Mouse (Mus musculus) midbrain, embryonic 15.5 days (tissue): ENCODE results near the gene Fkbp5. TPM values are rescaled to one million over a fixed set of nuclear protein-coding genes. Genes with fewer than 3 reads are reported as not detected.
A peak's percentile ranks its signal among the peaks of the same experiment; 100 is the strongest.

Source experiments
- ATAC-seq: fragments of 200-750 bp; cut with Nextera tagmentation; replicated peaks from 2 replicates; pipeline ENCODE4 v1.8.0; 2017; ENCODE audit warnings: moderate TSS enrichment
- H3K27ac ChIP-seq: fragments of 300-500 bp; sonication (generic); 2 replicates; pipeline ENCODE4 v1.5.1; 2015; ENCODE audit warnings: mild to moderate bottlenecking, inconsistent platforms
- H3K27me3 ChIP-seq: fragments of 300-500 bp; sonication (generic); replicated peaks from 2 replicates; pipeline ENCODE4 v1.6.1; 2015; ENCODE audit warnings: inconsistent platforms
- H3K36me3 ChIP-seq: fragments of 300-500 bp; sonication (generic); replicated peaks from 2 replicates; pipeline ENCODE4 v1.6.1; 2015; ENCODE audit warnings: inconsistent platforms
- H3K4me1 ChIP-seq: fragments of 300-500 bp; sonication (generic); 2 replicates; pipeline ENCODE4 v1.6.1; 2015; ENCODE audit warnings: inconsistent platforms
- H3K4me2 ChIP-seq: fragments of 300-500 bp; sonication (generic); 2 replicates; pipeline ENCODE4 v1.6.1; 2015; ENCODE audit warnings: inconsistent platforms, mild to moderate bottlenecking, moderate library complexity
- H3K4me3 ChIP-seq: fragments of 300-500 bp; sonication (generic); 2 replicates; pipeline ENCODE4 v1.5.1; 2015; ENCODE audit warnings: mild to moderate bottlenecking, inconsistent platforms
- H3K9ac ChIP-seq: fragments of 300-500 bp; sonication (generic); 2 replicates; pipeline ENCODE4 v1.6.1; 2015; ENCODE audit warnings: mild to moderate bottlenecking, inconsistent platforms
- H3K9me3 ChIP-seq: fragments of 300-500 bp; sonication (generic); 2 replicates; pipeline ENCODE4 v1.6.1; 2016; ENCODE audit warnings: inconsistent platforms
- WGBS: fragments of 180-500 bp; shearing (Covaris S2); methylation state at CpG from one replicate; pipeline ENCODE4 v1.1.7; 2015; ENCODE audit warnings: mixed read lengths; 5-methylcytosine and 5-hydroxymethylcytosine counted together
- polyA plus RNA-seq: library from polyadenylated mRNA; unstranded; fragments of >200 nt; fragmentation: Nextera tagmentation; extraction: Ambion mirVana; gene quantifications from 2 replicates; pipeline ENCODE4 v1.2.1, GENCODE M21; 2015

Fkbp5 gene
- polyA plus RNA-seq, 1 experiment from 2014 or later, result 39.8 TPM

GRCm38 (mm10) chr17:28404301-28404700 lies 113.0 kb downstream of the Fkbp5 start:
- Histone ChIP-seq H3K4me1 (no peaks in the 10 kb centered on the region), H3K4me3 (no peak overlapping the region), H3K27ac (no peak overlapping the region), H3K36me3 (0 out of 2 replicates have a peak, but pooled peaks cover 3% of the 10 kb centered on the region), H3K9ac (no peak overlapping the region), H3K27me3 (no peaks in the 10 kb centered on the region), H3K4me2 (no peak overlapping the region), H3K9me3 (no peaks in the 10 kb centered on the region)
- ATAC-seq, result no peak
- WGBS, result 95% methylated on average over 11 of the region's 11 CpGs

DNA sequence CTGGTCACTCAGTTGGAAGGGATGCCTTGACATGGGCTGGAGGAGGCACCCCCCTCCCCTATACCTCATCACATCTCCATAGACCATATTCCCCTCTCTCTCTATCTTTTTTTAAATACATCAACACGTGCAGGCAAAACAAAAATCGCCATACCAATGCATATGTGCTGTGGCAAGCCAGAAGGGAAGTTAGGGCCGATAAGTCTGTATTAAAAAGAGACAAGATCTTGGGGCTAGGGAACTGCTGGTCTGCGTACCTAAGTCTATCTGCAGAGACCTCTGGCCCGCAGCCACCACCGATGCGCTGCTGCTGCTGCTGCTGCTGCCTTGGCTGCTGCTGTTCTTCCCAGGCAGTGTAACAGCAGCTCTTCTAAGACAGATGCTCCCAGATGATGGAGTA lies 122.3 kb downstream of the Fkbp5 start:
- 0 out of 2 replicates have a peak, but pooled peaks cover 2% of the 10 kb centered on the region for H3K36me3 ChIP-seq
- H3K4me2 ChIP-seq, result no peak overlapping the region
- no peak overlapping the region for H3K4me3 ChIP-seq
- no peaks in the 10 kb centered on the region; the same call in 1 of the 2 replicates for H3K4me1 ChIP-seq
- no peaks in the 10 kb centered on the region for H3K27me3 ChIP-seq
- ATAC-seq, result no peak
- WGBS, result 92% methylated on average over 7 of the region's 7 CpGs
- no peak overlapping the region for H3K27ac ChIP-seq
- no peak overlapping the region for H3K9ac ChIP-seq
- H3K9me3 ChIP-seq, result no peaks in the 10 kb centered on the region

- Histone ChIP-seq H3K36me3 (0 out of 2 replicates have a peak, but pooled peaks cover 2% of the 10 kb centered on the region), H3K9ac (no peak overlapping the region), H3K4me2 (no peak overlapping the region), H3K4me1 (no peaks in the 10 kb centered on the region; the same call in 1 of the 2 replicates), H3K27me3 (no peaks in the 10 kb centered on the region), H3K27ac (no peak overlapping the region), H3K4me3 (no peak overlapping the region), H3K9me3 (no peaks in the 10 kb centered on the region)
- WGBS, result 91% methylated on average over 15 of the region's 15 CpGs
- ATAC-seq, result no peak
Observed at GRCm38 (mm10) chr17:28394051-28394765, 123.1 kb downstream of the Fkbp5 start.

- H3K27ac ChIP-seq, result no peak overlapping the region
- 8% methylated on average over 24 of the region's 25 CpGs for WGBS
- no peaks in the 10 kb centered on the region for H3K27me3 ChIP-seq
- H3K4me3 ChIP-seq, result no peak overlapping the region
- no peaks in the 10 kb centered on the region for H3K9me3 ChIP-seq
- no peak for ATAC-seq
- H3K4me1 ChIP-seq, result no peaks in the 10 kb centered on the region; the same call in 1 of the 2 replicates
- no peaks in the 10 kb centered on the region for H3K36me3 ChIP-seq
- H3K4me2 ChIP-seq, result peak overlapping the region; percentile 5; the same call in 1 of the 2 replicates
- no peak overlapping the region for H3K9ac ChIP-seq
Observed at GRCm38 (mm10) chr17:28391568-28392432, 125.5 kb downstream of the Fkbp5 start.

DNA sequence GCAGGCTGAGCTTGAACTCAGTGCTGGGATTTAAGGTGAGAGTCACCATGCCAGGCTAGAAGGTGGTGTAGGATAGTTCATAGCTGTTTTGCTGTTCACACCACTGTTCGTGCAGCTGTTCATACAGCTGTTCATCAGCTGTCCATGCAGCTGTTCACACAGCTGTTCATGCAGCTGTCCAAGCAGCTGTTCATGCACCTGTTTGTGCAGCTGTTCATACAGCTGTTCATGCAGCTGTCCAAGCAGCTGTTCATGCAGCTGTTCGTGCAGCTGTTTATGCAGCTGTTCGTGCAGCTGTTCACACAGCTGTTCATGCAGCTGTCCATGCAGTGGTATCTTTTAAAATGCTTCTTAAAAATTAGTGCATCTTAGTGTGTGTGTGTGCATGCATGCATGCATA lies 128.8 kb downstream of the Fkbp5 start:
- H3K9me3 ChIP-seq, result no peaks in the 10 kb centered on the region
- H3K9ac ChIP-seq, result no peak overlapping the region
- no peaks in the 10 kb centered on the region for H3K27me3 ChIP-seq
- no peak overlapping the region for H3K4me3 ChIP-seq
- no peak for ATAC-seq
- no peak overlapping the region for H3K4me2 ChIP-seq
- no peaks in the 10 kb centered on the region for H3K36me3 ChIP-seq
- WGBS, result 90% methylated on average over 3 of the region's 3 CpGs
- no peak overlapping the region for H3K27ac ChIP-seq
- peaks cover 5% of the 10 kb centered on the region; the same call in 1 of the 2 replicates for H3K4me1 ChIP-seq

GRCm38 (mm10) chr17:28386150-28386905 lies 131.0 kb downstream of the Fkbp5 start:
- ATAC-seq, result peak; percentile 63; the same call in 1 of the 2 replicates
- Histone ChIP-seq H3K9me3 (no peaks in the 10 kb centered on the region), H3K4me1 (peaks cover 5% of the 10 kb centered on the region; the same call in 1 of the 2 replicates), H3K4me3 (peak overlapping the region; percentile 13; the same call in 1 of the 2 replicates), H3K36me3 (no peaks in the 10 kb centered on the region), H3K4me2 (peak overlapping the region; percentile 52), H3K27me3 (no peaks in the 10 kb centered on the region), H3K27ac (no peak overlapping the region), H3K9ac (no peak overlapping the region)
- WGBS, result 3% methylated on average over 23 of the region's 23 CpGs

GRCm38 (mm10) chr17:28384298-28384697 lies 133.0 kb downstream of the Fkbp5 start:
- H3K9ac ChIP-seq, result no peak overlapping the region
- no peaks in the 10 kb centered on the region for H3K36me3 ChIP-seq
- H3K4me2 ChIP-seq, result no peak overlapping the region
- H3K27ac ChIP-seq, result no peak overlapping the region
- H3K9me3 ChIP-seq, result no peaks in the 10 kb centered on the region
- WGBS, result 65% methylated on average over 4 of the region's 4 CpGs
- H3K4me3 ChIP-seq, result no peak overlapping the region
- H3K27me3 ChIP-seq, result no peaks in the 10 kb centered on the region
- peaks cover 5% of the 10 kb centered on the region; the same call in 1 of the 2 replicates for H3K4me1 ChIP-seq
- ATAC-seq, result no peak

GRCm38 (mm10) chr17:28380255-28380654 lies 137.1 kb downstream of the Fkbp5 start:
- 3% methylated on average over 6 of the region's 6 CpGs for WGBS
- no peak for ATAC-seq
- Histone ChIP-seq H3K4me2 (no peak overlapping the region), H3K27me3 (peaks cover 12% of the 10 kb centered on the region), H3K36me3 (no peaks in the 10 kb centered on the region), H3K4me1 (no peaks in the 10 kb centered on the region), H3K27ac (no peak overlapping the region), H3K4me3 (no peak overlapping the region), H3K9me3 (no peaks in the 10 kb centered on the region), H3K9ac (no peak overlapping the region)

DNA sequence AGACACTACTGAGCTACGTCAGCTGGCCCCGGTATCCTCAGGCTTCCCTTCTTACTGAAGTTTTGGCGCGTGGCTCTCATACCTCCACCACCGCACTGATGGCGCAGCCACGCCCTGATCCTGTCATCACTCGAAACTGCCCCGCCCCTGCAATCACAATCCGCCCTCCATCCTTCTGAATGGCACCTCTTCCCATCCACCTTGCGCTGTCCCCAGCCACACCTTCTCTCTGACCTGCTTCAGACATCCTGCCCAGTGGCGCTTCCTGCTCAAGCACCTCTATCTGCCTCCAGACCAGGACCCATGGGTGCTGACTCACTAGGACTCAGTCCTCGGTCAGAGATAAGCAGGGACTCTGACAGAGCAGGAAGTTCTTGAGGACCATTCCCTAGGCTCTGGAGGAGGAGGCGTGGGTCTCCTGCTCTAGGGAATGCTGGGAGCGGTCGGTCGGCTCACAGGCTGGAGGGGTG lies 141.7 kb downstream of the Fkbp5 start:
- peaks cover 26% of the 10 kb centered on the region for H3K27me3 ChIP-seq
- H3K36me3 ChIP-seq, result no peaks in the 10 kb centered on the region
- H3K27ac ChIP-seq, result no peak overlapping the region
- H3K9me3 ChIP-seq, result no peaks in the 10 kb centered on the region
- H3K4me1 ChIP-seq, result 0 out of 2 replicates have a peak, but pooled peaks cover 4% of the 10 kb centered on the region
- no peak overlapping the region for H3K4me2 ChIP-seq
- 17% methylated on average over 17 of the region's 17 CpGs for WGBS
- no peak overlapping the region for H3K9ac ChIP-seq
- H3K4me3 ChIP-seq, result no peak overlapping the region
- no peak for ATAC-seq

GRCm38 (mm10) chr17:28374494-28374893 lies 142.8 kb downstream of the Fkbp5 start:
- peak overlapping the region; percentile 26 for H3K4me2 ChIP-seq
- no peak overlapping the region for H3K27ac ChIP-seq
- no peak overlapping the region for H3K4me3 ChIP-seq
- no peaks in the 10 kb centered on the region for H3K9me3 ChIP-seq
- H3K4me1 ChIP-seq, result 0 out of 2 replicates have a peak, but pooled peaks cover 4% of the 10 kb centered on the region
- WGBS, result 15% methylated on average over 14 of the region's 16 CpGs
- ATAC-seq, result no peak
- no peaks in the 10 kb centered on the region for H3K36me3 ChIP-seq
- H3K27me3 ChIP-seq, result peaks cover 26% of the 10 kb centered on the region
- H3K9ac ChIP-seq, result no peak overlapping the region

DNA sequence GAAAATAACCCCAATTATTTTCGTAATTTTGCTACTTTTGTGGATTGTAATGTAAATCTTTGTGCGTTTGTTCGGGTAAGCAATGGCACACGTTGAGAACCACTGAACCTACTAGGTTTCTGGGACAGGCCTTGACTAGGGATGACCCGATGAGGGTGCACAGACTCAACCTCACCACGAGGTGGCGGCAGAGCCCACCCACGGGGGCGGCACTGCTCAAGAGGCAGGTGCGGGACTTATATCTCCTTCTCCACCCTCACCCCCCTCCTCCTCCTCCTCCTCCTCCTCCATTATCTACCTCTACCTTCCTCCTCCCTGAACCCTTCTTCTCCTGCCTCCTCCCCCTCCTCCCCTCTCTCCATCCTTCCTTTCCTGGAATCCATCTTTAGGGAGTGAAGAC lies 143.5 kb downstream of the Fkbp5 start:
- no peak overlapping the region for H3K9ac ChIP-seq
- no peak overlapping the region for H3K27ac ChIP-seq
- no peaks in the 10 kb centered on the region for H3K36me3 ChIP-seq
- H3K4me3 ChIP-seq, result no peak overlapping the region
- H3K27me3 ChIP-seq, result peaks cover 26% of the 10 kb centered on the region
- WGBS, result 15% methylated on average over 10 of the region's 10 CpGs
- H3K4me1 ChIP-seq, result 0 out of 2 replicates have a peak, but pooled peaks cover 4% of the 10 kb centered on the region
- no peaks in the 10 kb centered on the region for H3K9me3 ChIP-seq
- H3K4me2 ChIP-seq, result no peak overlapping the region
- ATAC-seq, result no peak
